Comparison of ENCODE assay signal across 8 mouse cellular contexts in genomic region chr10:39640817-39641226, GRCm38 (mm10). TPM values are rescaled to one million over a fixed set of nuclear protein-coding genes. Genes with fewer than 3 reads are reported as not detected.
DNase-seq lines count a peak whose midpoint lies in the region; ATAC-seq lines count a peak whose summit lies in the region.

No protein-coding gene starts in this region.

- ATAC-seq in heart, embryonic 11.5 days (replicated peaks; ENCODE audit: insufficient number of reproducible peaks, low FRiP score, low TSS enrichment) = 0 out of 2 replicates have a peak, but pooled peaks have one; percentile 14
- 0 out of 2 replicates have a peak, but pooled peaks have one; percentile 52 for ATAC-seq in embryonic facial prominence, embryonic 13.5 days (ENCODE audit: insufficient number of reproducible peaks, insufficient read depth, low FRiP score, low TSS enrichment, low read depth)
- peak; percentile 39; the same call in 1 of the 2 replicates for ATAC-seq in neural tube, embryonic 14.5 days (ENCODE audit: low read depth)

- DNase-seq in heart, postnatal 14 days = no peak
- DNase-seq in MN1 (ENCODE audit: low spot score) = peak; percentile 65
- DNase-seq in kidney, postnatal 4 days = peak; percentile 50 to 61
- DNase-seq in thymus, postnatal 4 days = no peak
- no peak for DNase-seq in natural killer cell, adult 2 months (ENCODE audit: low spot score in 2 of 2)

- 14% methylated on average over 4 of the region's 4 CpGs for WGBS in heart, embryonic 11.5 days (ENCODE audit: insufficient replicate concordance)
- WGBS in embryonic facial prominence, embryonic 13.5 days = 16% methylated on average over 4 of the region's 4 CpGs
- WGBS in neural tube, embryonic 14.5 days = 19% methylated on average over 4 of the region's 4 CpGs

- no peak overlapping the region for H3K9ac ChIP-seq in heart, embryonic 11.5 days (ENCODE audit: low read depth, low read length)
- H3K9ac ChIP-seq in embryonic facial prominence, embryonic 13.5 days = no peak overlapping the region
- no peak overlapping the region for H3K9ac ChIP-seq in neural tube, embryonic 14.5 days (replicated peaks; ENCODE audit: low read depth, low read length)

- H3K36me3 ChIP-seq in heart, embryonic 11.5 days (ENCODE audit: control insufficient read depth, insufficient read depth, low read length) = peaks cover 6% of the 10 kb centered on the region; the same call in 1 of the 2 replicates
- peaks cover 11% of the 10 kb centered on the region for H3K36me3 ChIP-seq in embryonic facial prominence, embryonic 13.5 days
- H3K36me3 ChIP-seq in neural tube, embryonic 14.5 days (ENCODE audit: control insufficient read depth, insufficient read depth, low read length) = no peaks in the 10 kb centered on the region

- peaks cover 12% of the 10 kb centered on the region for H3K4me1 ChIP-seq in heart, embryonic 11.5 days (ENCODE audit: control insufficient read depth, insufficient read depth, low read length)
- peaks cover 32% of the 10 kb centered on the region for H3K4me1 ChIP-seq in embryonic facial prominence, embryonic 13.5 days
- no peaks in the 10 kb centered on the region; the same call in 1 of the 2 replicates for H3K4me1 ChIP-seq in neural tube, embryonic 14.5 days (ENCODE audit: control insufficient read depth, insufficient read depth, low read length)

- intact Hi-C loops in heart, postnatal 14 days (cut with DNase I) = no loop called here

- no peak overlapping the region for H3K4me2 ChIP-seq in heart, embryonic 11.5 days
- no peak overlapping the region for H3K4me2 ChIP-seq in embryonic facial prominence, embryonic 13.5 days
- no peak overlapping the region for H3K4me2 ChIP-seq in neural tube, embryonic 14.5 days (ENCODE audit: low read depth, low read length)

- H3K9me3 ChIP-seq in heart, embryonic 11.5 days (replicated peaks; ENCODE audit: control insufficient read depth, low read length) = no peaks in the 10 kb centered on the region
- no peaks in the 10 kb centered on the region for H3K9me3 ChIP-seq in embryonic facial prominence, embryonic 13.5 days
- H3K9me3 ChIP-seq in neural tube, embryonic 14.5 days (ENCODE audit: control insufficient read depth, low read length) = no peaks in the 10 kb centered on the region

- no peak overlapping the region for H3K27ac ChIP-seq in heart, embryonic 11.5 days (ENCODE audit: low read depth, low read length)
- H3K27ac ChIP-seq in embryonic facial prominence, embryonic 13.5 days = no peak overlapping the region; the same call in 1 of the 2 replicates
- H3K27ac ChIP-seq in neural tube, embryonic 14.5 days (ENCODE audit: low read depth, low read length) = no peak overlapping the region

- H3K27me3 ChIP-seq in heart, embryonic 11.5 days (ENCODE audit: control insufficient read depth, insufficient read depth, low read length) = no peaks in the 10 kb centered on the region
- H3K27me3 ChIP-seq in embryonic facial prominence, embryonic 13.5 days = no peaks in the 10 kb centered on the region
- no peaks in the 10 kb centered on the region for H3K27me3 ChIP-seq in neural tube, embryonic 14.5 days (ENCODE audit: control insufficient read depth, insufficient read depth, low read length)

- H3K4me3 ChIP-seq in heart, embryonic 11.5 days (ENCODE audit: low read depth, low read length) = no peak overlapping the region
- H3K4me3 ChIP-seq in embryonic facial prominence, embryonic 13.5 days = no peak overlapping the region
- no peak overlapping the region for H3K4me3 ChIP-seq in neural tube, embryonic 14.5 days (ENCODE audit: low read depth, low read length)

RNA-seq across cellular contexts. Expression of gene Traf3ip2, which starts 28.1 kb away (rescaled TPM):
- 11.6 and 12.9 TPM in 2 replicates for polyA plus RNA-seq in heart, embryonic 11.5 days (2014; fragmentation: Nextera tagmentation; extraction: Ambion mirVana)
- 1 to 10 TPM; 5.3 to 6.8 TPM for total RNA-seq in heart, postnatal 14 days (2021)
- 15.8 and 18.1 TPM in 2 replicates for polyA plus RNA-seq in embryonic facial prominence, embryonic 13.5 days (2015; fragmentation: Nextera tagmentation; extraction: Ambion mirVana)
- 5.7 and 6.1 TPM in 2 replicates for polyA plus RNA-seq in neural tube, embryonic 14.5 days (2014; fragmentation: Nextera tagmentation; extraction: Ambion mirVana)

Comparison
In these comparisons a context has a peak if more than half of its experiments do, and no peak if none do; other contexts are left out.
1. DNase-seq: peak in MN1 (single experiment) and kidney, postnatal 4 days (2 of 2); none in heart, postnatal 14 days (0 of 2), thymus, postnatal 4 days (single experiment) and natural killer cell, adult 2 months (0 of 2).
2. Peak in every context shown above with its lines, with median percentiles within 50 percentile points of each other: ATAC-seq.